Mouse (Mus musculus): ENCODE results near the gene Scn2b. TPM values are rescaled to one million over a fixed set of nuclear protein-coding genes. Genes with fewer than 3 reads are reported as not detected.

Gene Scn2b
- polyA plus RNA-seq, 1 experiment from 2014 or later, result 0.70 TPM

- Histone ChIP-seq H3K9ac (no peak overlapping the region), H3K36me3 (no peaks in the 10 kb centered on the region), H3K4me1 (peaks cover 4% of the 10 kb centered on the region; the same call in 1 of the 2 replicates), H3K27me3 (replicated peaks) (peaks cover 100% of the 10 kb centered on the region), H3K9me3 (replicated peaks) (no peaks in the 10 kb centered on the region), H3K4me3 (no peak overlapping the region), H3K4me2 (no peak overlapping the region), H3K27ac (no peak overlapping the region)
- WGBS (ENCODE audit: insufficient replicate concordance), result 52% methylated on average over 3 of the region's 3 CpGs
- no peak for ATAC-seq
Measured at GRCm38 (mm10) chr9:45142686-45143085, 25.1 kb downstream of the Scn2b start.

- H3K27ac ChIP-seq, result no peak overlapping the region
- H3K9ac ChIP-seq, result no peak overlapping the region
- peak overlapping the region; percentile 56 for H3K4me2 ChIP-seq
- H3K36me3 ChIP-seq, result no peaks in the 10 kb centered on the region
- H3K4me3 ChIP-seq, result peak overlapping the region; percentile 30
- peaks cover 95% of the 10 kb centered on the region for H3K27me3 ChIP-seq (replicated peaks)
- no peak for ATAC-seq
- 11% methylated on average over 27 of the region's 27 CpGs for WGBS (ENCODE audit: insufficient replicate concordance)
- H3K4me1 ChIP-seq, result no peaks in the 10 kb centered on the region
- no peaks in the 10 kb centered on the region for H3K9me3 ChIP-seq (replicated peaks)
Measured at GRCm38 (mm10) chr9:45145533-45146266, 28.1 kb downstream of the Scn2b start.

DNA sequence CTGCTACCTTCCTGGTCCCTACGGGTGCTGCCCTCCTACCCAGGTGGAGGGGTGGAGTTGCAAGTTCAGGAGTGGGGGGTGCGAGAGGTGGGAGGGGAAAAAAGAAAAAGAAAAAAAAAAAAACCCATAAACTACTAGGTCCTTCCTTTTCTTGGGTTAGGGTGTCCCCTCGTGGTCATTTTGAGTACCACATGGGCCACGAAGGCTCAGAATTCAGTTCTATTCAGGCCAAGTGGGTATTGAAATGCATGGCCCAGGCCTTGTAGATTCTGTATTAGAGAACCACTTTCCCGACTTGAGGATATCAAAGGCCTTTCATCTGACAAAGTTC is 28.6 kb downstream of the Scn2b start:
- H3K36me3 ChIP-seq, result no peaks in the 10 kb centered on the region
- ATAC-seq, result no peak
- no peaks in the 10 kb centered on the region for H3K4me1 ChIP-seq
- peaks cover 95% of the 10 kb centered on the region for H3K27me3 ChIP-seq (replicated peaks)
- peak overlapping the region; percentile 56 for H3K4me2 ChIP-seq
- no peak overlapping the region for H3K9ac ChIP-seq
- peak overlapping the region; percentile 30 for H3K4me3 ChIP-seq
- WGBS (ENCODE audit: insufficient replicate concordance), result 0% methylated on average over 5 of the region's 5 CpGs
- no peaks in the 10 kb centered on the region for H3K9me3 ChIP-seq (replicated peaks)
- no peak overlapping the region for H3K27ac ChIP-seq

GRCm38 (mm10) chr9:45150933-45151332 is 33.4 kb downstream of the Scn2b start:
- Histone ChIP-seq H3K4me1 (no peaks in the 10 kb centered on the region), H3K9me3 (replicated peaks) (no peaks in the 10 kb centered on the region), H3K4me3 (no peak overlapping the region), H3K27ac (no peak overlapping the region), H3K27me3 (replicated peaks) (peaks cover 55% of the 10 kb centered on the region), H3K36me3 (no peaks in the 10 kb centered on the region), H3K4me2 (no peak overlapping the region), H3K9ac (no peak overlapping the region)
- ATAC-seq, result no peak
- WGBS (ENCODE audit: insufficient replicate concordance), result 50% methylated on average over 1 of the region's 1 CpGs

GRCm38 (mm10) chr9:45153361-45153760 is 35.8 kb downstream of the Scn2b start:
- H3K4me1 ChIP-seq, result no peaks in the 10 kb centered on the region
- H3K27me3 ChIP-seq (replicated peaks), result peaks cover 32% of the 10 kb centered on the region
- no peaks in the 10 kb centered on the region for H3K36me3 ChIP-seq
- no peaks in the 10 kb centered on the region for H3K9me3 ChIP-seq (replicated peaks)
- H3K4me3 ChIP-seq, result no peak overlapping the region
- no peak overlapping the region for H3K4me2 ChIP-seq
- 57% methylated on average over 7 of the region's 7 CpGs for WGBS (ENCODE audit: insufficient replicate concordance)
- ATAC-seq, result no peak
- H3K27ac ChIP-seq, result no peak overlapping the region
- no peak overlapping the region for H3K9ac ChIP-seq

DNA sequence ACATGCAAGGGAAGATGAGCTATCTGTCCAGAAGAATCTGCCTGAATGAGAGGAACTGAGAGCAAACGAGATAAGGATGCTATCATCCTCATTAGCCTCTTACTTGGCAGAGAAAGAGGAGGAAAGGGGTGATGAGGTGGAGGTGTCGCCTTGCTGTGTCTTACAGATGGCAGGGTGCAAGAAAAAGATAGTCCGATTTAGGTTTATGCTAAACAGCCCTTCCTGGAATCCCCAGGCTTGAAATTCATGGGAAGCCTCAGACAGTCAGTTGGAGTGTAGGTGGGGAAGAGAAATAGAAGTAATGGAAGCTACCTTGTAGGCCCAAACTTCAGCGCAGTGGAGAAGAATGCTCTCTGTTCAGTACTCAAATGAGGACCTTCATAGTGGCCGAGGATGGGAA is 50.3 kb downstream of the Scn2b start:
- Histone ChIP-seq H3K9me3 (replicated peaks) (peaks cover 5% of the 10 kb centered on the region), H3K4me2 (no peak overlapping the region), H3K27ac (no peak overlapping the region), H3K4me1 (no peaks in the 10 kb centered on the region), H3K4me3 (no peak overlapping the region), H3K36me3 (no peaks in the 10 kb centered on the region), H3K9ac (no peak overlapping the region), H3K27me3 (replicated peaks) (no peaks in the 10 kb centered on the region)
- ATAC-seq, result no peak
- 52% methylated on average over 5 of the region's 5 CpGs for WGBS (ENCODE audit: insufficient replicate concordance)

DNA sequence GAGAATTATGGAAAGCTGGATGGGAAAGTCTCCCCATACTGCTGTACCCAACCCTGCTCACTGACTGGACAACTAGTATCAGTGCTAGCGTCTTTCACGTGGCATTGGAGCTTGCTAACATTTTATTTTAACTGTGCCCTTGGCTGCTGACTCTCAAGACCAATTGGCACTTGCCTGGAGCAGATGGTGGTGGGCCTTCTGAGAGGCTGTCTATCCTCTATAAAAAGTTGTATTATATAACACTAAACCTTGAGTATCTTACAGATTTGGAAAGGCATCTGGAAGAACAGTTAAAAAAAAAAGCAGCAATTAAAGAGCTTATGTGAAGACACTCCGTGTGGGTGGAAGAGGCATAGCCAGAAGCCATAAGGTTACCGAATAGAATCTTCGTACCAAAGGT is 52.6 kb downstream of the Scn2b start:
- Histone ChIP-seq H3K9me3 (replicated peaks) (peaks cover 5% of the 10 kb centered on the region), H3K36me3 (no peaks in the 10 kb centered on the region), H3K9ac (no peak overlapping the region), H3K4me1 (no peaks in the 10 kb centered on the region), H3K27ac (no peak overlapping the region), H3K4me3 (no peak overlapping the region), H3K4me2 (no peak overlapping the region), H3K27me3 (replicated peaks) (no peaks in the 10 kb centered on the region)
- 72% methylated on average over 5 of the region's 5 CpGs for WGBS (ENCODE audit: insufficient replicate concordance)
- no peak for ATAC-seq

- H3K27ac ChIP-seq, result no peak overlapping the region
- ATAC-seq, result no peak
- H3K4me3 ChIP-seq, result no peak overlapping the region
- H3K27me3 ChIP-seq (replicated peaks), result no peaks in the 10 kb centered on the region
- H3K4me2 ChIP-seq, result no peak overlapping the region
- no peaks in the 10 kb centered on the region for H3K36me3 ChIP-seq
- WGBS (ENCODE audit: insufficient replicate concordance), result 48% methylated on average over 1 of the region's 1 CpGs
- peaks cover 5% of the 10 kb centered on the region for H3K9me3 ChIP-seq (replicated peaks)
- no peak overlapping the region for H3K9ac ChIP-seq
- no peaks in the 10 kb centered on the region for H3K4me1 ChIP-seq
Measured at GRCm38 (mm10) chr9:45171073-45171610, 53.6 kb downstream of the Scn2b start.

- H3K27me3 ChIP-seq (replicated peaks), result no peaks in the 10 kb centered on the region
- WGBS (ENCODE audit: insufficient replicate concordance), result 46% methylated on average over 3 of the region's 3 CpGs
- no peak overlapping the region for H3K4me2 ChIP-seq
- H3K9me3 ChIP-seq (replicated peaks), result peaks cover 5% of the 10 kb centered on the region
- H3K4me1 ChIP-seq, result no peaks in the 10 kb centered on the region
- no peak overlapping the region for H3K9ac ChIP-seq
- ATAC-seq, result no peak
- H3K4me3 ChIP-seq, result no peak overlapping the region
- H3K36me3 ChIP-seq, result no peaks in the 10 kb centered on the region
- H3K27ac ChIP-seq, result no peak overlapping the region
Measured at GRCm38 (mm10) chr9:45173475-45173874, 55.9 kb downstream of the Scn2b start.

DNA sequence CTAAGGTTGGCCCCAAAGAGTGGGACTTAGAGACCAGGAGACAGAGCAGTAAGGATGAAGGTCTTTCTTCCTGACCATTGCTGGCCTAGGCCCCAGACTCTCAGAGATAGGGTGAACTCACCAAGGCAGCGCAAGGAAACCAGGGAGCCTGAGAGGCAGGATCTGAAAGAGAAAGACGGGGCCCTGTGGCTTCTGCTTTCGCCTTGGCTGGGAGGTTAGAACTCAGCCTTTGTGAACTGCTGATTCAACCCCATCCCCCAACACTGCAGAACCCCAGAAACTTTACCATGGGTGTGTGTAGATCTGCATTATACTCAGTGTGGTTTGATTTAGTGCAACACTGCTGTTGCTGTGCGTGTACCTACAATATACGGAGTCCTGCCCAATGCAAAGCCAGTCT is 61.7 kb downstream of the Scn2b start:
- no peak overlapping the region for H3K4me3 ChIP-seq
- ATAC-seq, result no peak
- no peak overlapping the region for H3K27ac ChIP-seq
- H3K4me1 ChIP-seq, result no peaks in the 10 kb centered on the region
- 74% methylated on average over 5 of the region's 5 CpGs for WGBS (ENCODE audit: insufficient replicate concordance)
- no peak overlapping the region for H3K9ac ChIP-seq
- no peaks in the 10 kb centered on the region for H3K9me3 ChIP-seq (replicated peaks)
- H3K27me3 ChIP-seq (replicated peaks), result peaks cover 10% of the 10 kb centered on the region
- H3K4me2 ChIP-seq, result no peak overlapping the region
- no peaks in the 10 kb centered on the region for H3K36me3 ChIP-seq

Data from liver, embryonic 12.5 days (tissue).